Mouse (Mus musculus) erythroblast, embryonic 14.5 days (primary cell): Measurements from ENCODE around the gene Rftn1.

Experiments
- GATA1 ChIP-seq: IDR thresholded peaks from 2 replicates; pipeline ENCODE4 v1.6.1; 2012; ENCODE audit warnings: low read length, inconsistent platforms, mixed read lengths
- TAL1 ChIP-seq: IDR thresholded peaks from 3 replicates; pipeline ENCODE4 v1.6.1; 2012; ENCODE audit warnings: low read length, inconsistent platforms, mixed read lengths

GRCm38 (mm10) chr17:50194541-50194940, 4.1 kb upstream of the Rftn1 start:
- TF ChIP-seq GATA1 (no peak), TAL1 (no peak)
